Mouse (Mus musculus) urinary bladder, postnatal 25 days (tissue): ENCODE results near the gene Retsat.

Experiments used
- DNase-seq: peaks from one replicate; pipeline ENCODE4 v3.0.0; 2022; ENCODE audit warnings: low spot score

Retsat gene

DNA sequence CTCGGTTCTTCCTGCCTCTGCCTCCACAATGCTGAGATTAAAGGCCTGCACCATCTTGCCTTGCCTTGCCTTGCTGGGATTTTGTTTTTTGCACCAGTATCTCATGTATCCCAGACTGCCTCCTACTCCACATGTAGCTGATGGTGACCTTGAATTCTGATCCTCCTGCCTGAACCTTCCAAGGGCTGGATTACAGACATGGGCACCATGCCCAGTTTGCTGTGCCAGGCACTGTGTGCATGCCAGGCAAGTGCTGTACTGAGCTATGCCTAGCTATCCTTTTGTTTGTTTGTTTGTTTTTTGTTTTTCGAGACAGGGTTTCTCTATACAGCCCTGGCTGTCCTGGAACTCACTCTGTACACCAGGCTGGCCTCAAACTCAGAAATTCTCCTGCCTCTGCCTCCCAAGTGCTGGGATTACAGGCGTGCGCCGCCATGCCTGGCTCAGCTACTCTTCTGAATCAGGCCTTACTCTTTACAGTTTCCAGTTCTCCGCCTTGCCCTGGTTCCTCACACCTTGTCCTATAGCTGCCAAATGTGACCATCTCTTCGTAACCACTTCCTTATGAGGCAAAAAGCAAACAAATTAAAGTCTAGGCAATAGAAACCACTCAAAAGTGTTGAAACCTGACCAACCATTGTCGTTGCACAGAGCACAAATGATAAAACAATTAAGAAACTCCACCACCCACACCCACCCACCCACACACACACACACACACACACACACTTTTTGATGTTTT, 25.6 kb downstream of the Retsat start:
- DNase-seq: no peak

DNA sequence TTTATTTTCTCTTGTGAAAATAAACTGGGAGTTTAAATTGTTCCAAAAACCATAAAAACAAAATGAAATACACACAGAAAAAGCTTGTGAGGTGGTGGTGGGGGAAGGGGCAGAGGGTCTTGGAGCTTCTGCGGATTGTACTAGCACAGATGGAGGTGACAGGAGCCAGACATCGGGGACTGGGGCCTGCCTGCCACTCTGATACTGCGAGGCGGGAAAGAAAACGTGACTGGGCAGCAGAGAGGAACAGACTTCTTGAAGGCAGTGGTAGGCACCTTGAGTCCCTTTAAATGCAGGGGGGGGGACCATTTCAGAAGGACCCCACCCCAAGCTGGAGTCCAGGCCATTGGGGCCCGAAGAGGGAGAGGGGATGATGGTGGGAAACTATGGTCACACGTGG, 28.1 kb downstream of the Retsat start:
- no peak for DNase-seq

DNA sequence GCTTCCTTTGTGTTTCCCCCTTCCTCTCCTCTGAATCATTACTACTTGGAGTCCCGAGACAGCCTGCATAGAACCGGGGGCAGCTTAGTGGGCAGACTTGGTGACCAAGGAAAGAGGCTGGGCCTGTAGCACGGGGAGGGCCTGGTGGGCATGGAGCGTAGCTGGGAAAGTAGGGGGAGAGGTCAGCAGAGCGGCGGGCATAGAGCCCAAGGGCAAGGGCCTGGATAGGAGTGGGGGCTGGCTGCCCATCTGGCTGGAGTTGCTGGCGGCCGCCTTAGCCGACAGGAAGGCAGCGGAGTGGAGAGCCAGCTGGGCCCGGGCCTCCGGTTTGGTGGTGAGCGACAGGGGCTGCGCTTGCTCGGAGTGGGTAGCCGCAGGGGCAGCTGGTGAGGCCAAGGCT, 29.0 kb downstream of the Retsat start:
- DNase-seq: no peak

DNA sequence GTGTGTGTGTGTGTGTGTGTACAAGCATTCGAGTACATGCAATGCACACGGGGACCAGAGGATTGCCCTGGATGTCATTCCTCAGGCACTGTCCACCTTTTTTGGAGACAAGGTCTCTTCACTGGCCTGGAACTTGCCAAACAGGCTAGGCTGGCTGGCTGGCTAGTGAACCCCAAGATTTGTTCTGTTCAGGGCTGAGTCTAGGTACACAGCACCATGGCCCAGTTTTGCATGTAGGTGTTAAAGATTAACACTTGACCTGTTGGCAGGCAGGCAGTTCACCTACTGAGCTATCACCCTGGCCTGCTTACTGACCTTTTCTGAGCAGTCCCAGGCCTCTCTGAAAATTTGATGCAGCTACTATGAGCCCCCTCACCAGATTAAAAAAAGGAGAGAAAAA, 32.1 kb downstream of the Retsat start:
- no peak for DNase-seq

DNA sequence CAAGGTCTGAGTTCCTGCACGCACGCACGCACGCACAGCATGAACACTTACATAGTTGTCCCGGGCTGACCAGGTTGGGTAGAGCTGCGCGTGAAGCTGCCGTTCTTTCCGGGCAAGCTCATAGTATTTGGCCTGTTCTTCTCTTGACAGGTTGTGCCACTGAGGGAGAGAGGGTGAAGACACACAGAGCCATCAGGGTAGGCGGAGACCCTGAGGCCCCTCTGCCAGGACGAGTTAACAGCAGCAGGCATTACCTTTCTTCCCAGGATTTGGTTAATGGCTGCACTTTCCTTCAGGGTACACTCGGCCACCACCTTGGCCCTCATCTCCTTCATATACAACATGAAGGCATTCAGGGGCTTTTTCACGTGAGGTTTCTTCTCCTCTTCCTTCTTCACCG, 32.7 kb downstream of the Retsat start:
- no peak for DNase-seq

DNA sequence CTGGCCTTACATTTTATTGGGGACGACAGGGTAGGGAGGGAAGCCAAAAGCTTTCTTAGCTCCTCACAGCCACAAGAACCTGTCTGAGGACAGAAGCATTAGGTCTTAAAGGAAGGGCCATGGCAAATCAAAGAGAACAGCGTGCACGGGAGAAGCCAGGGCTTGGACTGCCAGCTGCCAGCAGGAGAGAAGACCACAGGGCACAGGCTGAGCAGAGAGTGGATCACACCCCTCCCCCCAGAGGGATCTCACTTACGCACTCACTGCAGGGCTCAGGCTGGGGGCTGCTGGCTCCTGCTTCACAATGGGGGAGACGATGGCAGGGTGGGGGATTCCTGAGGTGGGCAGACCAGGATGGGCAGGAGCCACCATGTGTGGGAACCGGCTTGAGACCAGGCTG, 33.4 kb downstream of the Retsat start:
- no peak for DNase-seq

- no peak for DNase-seq
Measured at GRCm38 (mm10) chr6:72634311-72634710, 36.0 kb downstream of the Retsat start.

GRCm38 (mm10) chr6:72635760-72636431, 37.6 kb downstream of the Retsat start:
- DNase-seq: peak; percentile 47

GRCm38 (mm10) chr6:72636940-72637339, 38.7 kb downstream of the Retsat start:
- DNase-seq: no peak

DNA sequence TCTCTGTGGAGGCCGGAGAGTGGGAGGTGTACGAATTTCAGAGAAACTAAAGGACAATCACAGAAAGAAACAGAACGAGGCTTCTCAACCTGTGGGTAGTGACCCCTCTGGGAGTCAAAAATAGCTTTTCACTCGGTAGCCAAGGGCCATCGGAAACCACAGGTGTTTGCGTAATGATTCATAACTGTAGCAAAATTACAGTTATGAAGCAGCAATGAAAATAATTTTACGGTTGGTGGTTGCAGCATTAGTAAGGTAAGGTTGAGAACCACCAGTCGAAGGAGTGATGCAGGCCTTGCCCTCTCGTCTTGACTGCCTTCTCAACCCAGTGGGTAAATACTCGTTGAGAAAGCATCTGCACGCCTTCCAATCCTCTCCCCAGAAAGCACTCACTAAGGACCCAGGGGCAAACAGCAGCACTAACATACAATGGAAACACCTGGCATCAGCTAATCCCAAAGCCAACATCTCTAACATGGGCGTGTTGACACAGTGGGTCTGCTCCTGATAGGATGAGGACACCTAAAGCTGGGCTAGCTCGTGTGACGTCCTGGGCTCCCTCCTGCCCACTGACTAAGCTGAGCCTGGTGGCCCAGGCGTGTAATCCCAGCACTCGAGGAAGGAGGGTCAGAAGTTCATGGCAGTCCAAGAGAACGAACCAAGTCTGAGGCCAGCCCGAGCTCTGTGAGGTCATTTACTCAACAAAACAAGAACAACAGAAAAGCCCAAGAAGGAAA, 43.1 kb downstream of the Retsat start:
- no peak for DNase-seq

DNA sequence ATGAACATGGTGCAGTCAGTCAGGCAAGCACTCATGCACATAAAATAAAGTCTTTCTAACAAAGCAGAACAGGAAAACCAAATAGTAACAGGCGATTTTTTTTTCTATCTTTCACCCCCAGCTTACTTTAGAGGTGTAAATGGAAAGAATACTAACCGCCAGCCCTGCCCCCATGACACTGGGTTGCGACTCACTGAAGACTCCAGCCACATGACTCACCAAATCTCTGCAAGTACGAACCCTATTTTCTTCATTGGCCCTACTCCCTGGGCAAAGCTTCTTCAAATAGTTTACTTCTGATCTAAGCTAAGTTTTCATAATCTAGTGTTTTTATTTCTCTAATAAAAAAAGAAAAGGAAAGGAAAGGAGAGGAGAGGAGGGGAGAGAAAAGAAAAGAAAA, 46.3 kb downstream of the Retsat start:
- DNase-seq: no peak

DNA sequence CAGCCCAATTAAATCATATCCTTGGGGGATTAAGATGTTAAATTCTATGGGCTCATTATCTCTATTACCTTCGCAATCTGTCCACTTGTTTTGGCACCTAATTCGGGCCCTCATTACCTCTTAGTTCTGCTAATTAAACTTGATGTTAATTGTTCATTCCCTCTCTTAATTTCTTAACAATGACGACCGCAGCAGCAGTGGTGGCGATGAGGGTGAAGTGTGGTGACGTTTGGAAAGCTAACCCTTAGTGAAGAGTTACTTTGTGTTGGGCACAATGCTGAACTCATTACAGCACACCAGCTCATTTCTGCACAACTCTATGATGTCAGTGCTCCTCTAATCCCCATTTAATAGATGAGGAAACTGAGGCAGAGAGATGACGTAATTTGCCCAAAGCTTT, 47.1 kb downstream of the Retsat start:
- no peak for DNase-seq

DNA sequence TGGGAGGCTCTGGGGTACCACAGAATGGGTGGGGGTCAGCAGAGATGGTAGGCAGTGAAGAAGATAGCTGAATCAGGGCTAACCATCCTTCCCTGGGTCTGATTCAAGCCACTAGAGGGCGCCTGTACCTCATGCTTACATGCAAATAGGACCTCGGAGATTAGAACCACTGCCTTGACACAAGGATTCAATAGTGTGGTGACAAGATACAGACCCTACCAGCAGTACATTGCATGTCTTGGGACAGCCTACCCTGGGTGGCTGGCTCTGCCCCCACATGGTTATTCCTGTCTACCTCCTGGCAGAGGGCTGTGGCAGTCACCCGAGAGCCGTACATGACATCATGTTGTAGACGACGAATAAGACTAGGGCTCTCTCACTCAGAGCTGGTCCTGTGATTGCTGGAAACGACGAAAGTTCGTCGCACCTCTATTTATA, 49.1 kb downstream of the Retsat start:
- DNase-seq: peak; percentile 57

- DNase-seq: no peak
Measured at GRCm38 (mm10) chr6:72648002-72648595, 49.8 kb downstream of the Retsat start.

- DNase-seq: no peak
Measured at GRCm38 (mm10) chr6:72650338-72650851, 52.1 kb downstream of the Retsat start.

DNA sequence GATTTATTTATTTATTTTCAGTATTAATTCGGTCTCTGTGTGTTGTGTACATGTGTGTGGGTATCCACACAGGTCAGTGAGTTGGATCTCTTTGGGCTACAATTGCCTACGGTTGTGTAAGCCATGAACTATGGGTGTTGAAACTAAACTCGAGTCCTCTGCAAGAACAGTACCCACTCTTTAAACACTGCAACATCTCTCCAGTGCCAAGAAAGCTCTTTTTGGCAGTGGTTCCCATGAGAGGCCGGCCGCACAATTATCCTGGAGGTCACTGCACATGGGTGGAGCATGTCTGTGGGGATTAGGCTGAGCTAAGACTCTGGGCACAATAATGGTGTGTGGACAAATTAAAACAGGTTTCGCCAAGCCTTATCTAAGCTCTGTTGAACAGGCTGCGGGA, 55.1 kb downstream of the Retsat start:
- DNase-seq: no peak

GRCm38 (mm10) chr6:72654355-72654754, 56.1 kb downstream of the Retsat start:
- no peak for DNase-seq

DNA sequence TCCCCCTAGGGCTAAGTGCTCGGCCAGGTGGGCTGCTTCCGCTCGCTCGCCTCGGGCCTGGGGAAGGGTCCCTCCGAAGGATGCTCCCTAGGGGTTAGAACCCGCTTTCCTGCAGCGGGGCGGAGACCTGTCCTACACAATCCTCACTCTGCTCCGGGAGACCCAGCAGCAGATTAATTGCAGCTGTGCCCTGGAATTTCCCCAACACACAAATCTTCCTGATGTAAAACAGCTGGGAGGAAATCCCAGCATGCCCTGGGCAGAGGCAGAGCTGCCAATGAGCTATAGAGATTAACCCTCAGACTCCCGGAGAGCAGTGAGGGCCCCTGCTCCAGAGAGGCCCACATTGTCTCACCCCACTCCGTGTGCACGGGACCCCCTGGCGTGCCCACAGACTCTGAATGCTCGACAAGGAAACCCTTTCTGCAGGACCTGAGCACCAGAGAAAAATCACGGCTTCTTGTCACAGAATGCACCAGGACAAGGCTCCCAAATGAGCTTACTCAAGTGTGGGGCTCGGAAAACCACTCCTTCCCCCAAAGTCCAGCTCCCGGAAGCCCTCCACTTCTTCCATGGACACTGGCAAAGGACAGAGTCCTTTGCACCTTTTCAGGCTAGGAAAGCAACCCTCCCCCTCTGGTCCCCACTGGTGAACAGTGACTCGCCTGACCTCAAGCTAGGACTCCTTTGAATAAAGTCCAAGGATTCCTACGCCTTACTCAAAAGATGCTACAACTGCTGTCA, 57.2 kb downstream of the Retsat start:
- peak; percentile 48 for DNase-seq

DNA sequence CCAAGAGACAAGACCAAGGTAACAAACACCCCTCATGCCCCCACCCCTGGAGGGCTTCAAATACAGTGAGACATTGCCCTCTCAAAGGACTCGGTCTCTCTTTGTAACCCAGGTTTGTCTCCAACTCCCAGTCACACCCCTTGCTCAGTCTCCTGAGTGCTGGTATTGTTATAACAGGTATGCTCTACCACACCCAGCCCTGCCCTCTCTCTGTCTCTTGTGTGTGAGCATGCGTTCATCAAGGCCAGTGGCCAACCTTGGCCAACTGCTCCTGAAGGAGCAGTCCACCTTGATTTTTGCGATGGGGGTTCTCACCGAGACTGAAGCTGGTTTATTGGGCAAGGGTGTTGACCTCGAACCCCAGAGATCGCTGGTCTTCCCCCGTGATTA, 57.8 kb downstream of the Retsat start:
- no peak for DNase-seq

- DNase-seq: no peak
Measured at GRCm38 (mm10) chr6:72658006-72658405, 59.7 kb downstream of the Retsat start.
